Mouse (Mus musculus): Measurements from ENCODE around the gene Usp34.

DNA sequence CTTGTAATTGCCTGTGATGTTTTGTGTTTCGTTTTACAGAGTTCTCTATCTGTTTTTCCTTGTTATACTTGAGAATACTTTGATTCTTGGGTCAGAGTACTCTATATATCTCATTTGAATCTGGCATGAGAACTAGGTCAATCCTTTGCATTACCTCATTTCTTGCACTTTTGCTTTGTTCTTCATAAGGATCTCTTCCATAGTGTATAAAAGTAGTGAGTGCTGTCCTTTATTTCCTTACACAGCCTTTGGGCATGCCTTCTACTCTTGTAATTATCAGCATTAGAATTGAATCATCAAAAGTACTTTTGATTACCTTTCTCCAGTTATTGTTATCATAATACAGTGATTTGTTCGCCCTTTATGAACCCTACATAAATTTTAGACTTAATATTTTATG lies 73.4 kb downstream of the Usp34 start:
- TF ChIP-seq POLR2A (IDR thresholded peaks at IDR 0.05; ENCODE audit: low read depth, low read length) = no peak
- TF ChIP-seq CTCF (IDR thresholded peaks at IDR 0.05; ENCODE audit: borderline replicate concordance, insufficient read depth, low read length) = no peak
